8 mouse cellular contexts compared by ENCODE assay signal in the genomic region with DNA sequence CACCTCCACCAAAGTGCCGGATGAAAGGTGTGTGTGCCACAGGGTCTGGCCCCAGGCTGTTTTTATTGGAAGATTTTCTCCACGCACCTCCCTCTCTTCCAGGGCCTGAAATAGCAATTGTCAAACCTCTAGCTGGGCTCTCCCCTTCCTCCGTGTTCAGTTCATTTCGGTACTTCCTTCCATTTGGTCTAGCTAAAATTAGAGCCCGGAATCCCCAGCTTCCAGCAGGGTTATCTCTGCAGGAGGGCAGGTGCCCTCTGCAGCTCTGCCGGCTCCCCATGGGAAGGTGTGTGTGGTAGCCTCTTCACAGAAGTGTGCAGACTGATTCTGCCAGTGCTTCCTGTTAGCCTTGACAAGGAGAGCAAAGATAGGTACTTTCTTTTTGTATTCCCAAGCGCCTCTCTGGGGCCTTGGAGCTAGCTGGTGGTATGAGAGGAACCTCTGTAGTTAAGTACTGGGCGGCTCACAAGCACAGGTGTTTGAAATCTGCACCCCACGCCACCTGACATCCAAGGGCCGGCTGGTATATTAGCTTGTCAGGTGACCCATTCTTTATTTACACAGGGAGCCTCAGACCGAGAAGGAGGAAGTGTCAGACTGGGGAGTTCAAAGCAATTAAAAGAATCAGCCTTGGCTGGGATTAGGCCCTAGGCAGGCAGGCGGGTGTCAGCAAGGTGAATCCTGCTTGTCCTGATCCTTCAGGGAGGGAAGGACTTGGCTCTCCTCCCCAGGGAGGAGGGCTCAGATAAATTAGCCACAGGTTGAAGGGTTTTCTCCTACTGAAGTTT.
DNase-seq lines count a peak whose midpoint lies in the region; ATAC-seq and TF ChIP-seq lines count a peak whose summit lies in the region.

No protein-coding gene starts in this region.

- peak overlapping the region; percentile 84 for H3K4me2 ChIP-seq in hindbrain, embryonic 15.5 days
- peak overlapping the region; percentile 93 for H3K4me2 ChIP-seq in liver, postnatal 0 days (ENCODE audit: low read depth, low read length)
- peak overlapping the region; percentile 98 for H3K4me2 ChIP-seq in stomach, embryonic 16.5 days (ENCODE audit: low read depth, low read length)

- H3K27ac ChIP-seq in hindbrain, embryonic 15.5 days (replicated peaks), result peak overlapping the region; percentile 98; the same call in 1 of the 2 replicates
- H3K27ac ChIP-seq in liver, postnatal 0 days (ENCODE audit: low read depth), result peak overlapping the region; percentile 96
- H3K27ac ChIP-seq in stomach, embryonic 16.5 days (ENCODE audit: low read length), result peak overlapping the region; percentile 94

- H3K9ac ChIP-seq in hindbrain, embryonic 15.5 days, result peak overlapping the region; percentile 83
- peak overlapping the region; percentile 90 for H3K9ac ChIP-seq in liver, postnatal 0 days (replicated peaks)
- H3K9ac ChIP-seq in stomach, embryonic 16.5 days (ENCODE audit: low read length), result peak overlapping the region; percentile 88

- H3K27me3 ChIP-seq in hindbrain, embryonic 15.5 days, result no peaks in the 10 kb centered on the region
- H3K27me3 ChIP-seq in liver, postnatal 0 days (ENCODE audit: insufficient read depth, low read length), result no peaks in the 10 kb centered on the region
- H3K27me3 ChIP-seq in stomach, embryonic 16.5 days (ENCODE audit: control insufficient read depth, insufficient read depth, low read length), result no peaks in the 10 kb centered on the region

- no peaks in the 10 kb centered on the region for H3K36me3 ChIP-seq in hindbrain, embryonic 15.5 days
- H3K36me3 ChIP-seq in liver, postnatal 0 days (replicated peaks; ENCODE audit: insufficient read depth, low read length), result no peaks in the 10 kb centered on the region
- H3K36me3 ChIP-seq in stomach, embryonic 16.5 days (ENCODE audit: control insufficient read depth, insufficient read depth, low read length), result no peaks in the 10 kb centered on the region

- H3K9me3 ChIP-seq in hindbrain, embryonic 15.5 days, result no peaks in the 10 kb centered on the region
- no peaks in the 10 kb centered on the region for H3K9me3 ChIP-seq in liver, postnatal 0 days (ENCODE audit: low read length)
- H3K9me3 ChIP-seq in stomach, embryonic 16.5 days (replicated peaks; ENCODE audit: control insufficient read depth, low read length), result no peaks in the 10 kb centered on the region

- peak; percentile 58 for DNase-seq in kidney, adult 11 months
- no peak for DNase-seq in kidney, postnatal 10 days
- DNase-seq in brain, adult 2 months (ENCODE audit: low read depth, low spot score), result peak; percentile 57
- no peak for DNase-seq in liver, postnatal 0 days
- DNase-seq in layer of hippocampus, postnatal 36 days, result no peak
- no peak for DNase-seq in gastrocnemius, adult 8-10 months (ENCODE audit: low spot score in 2 of 2)

- 14% methylated on average over 12 of the region's 12 CpGs for WGBS in hindbrain, embryonic 15.5 days
- 14% methylated on average over 12 of the region's 12 CpGs for WGBS in liver, postnatal 0 days (ENCODE audit: insufficient replicate concordance)
- 40% methylated on average over 12 of the region's 12 CpGs for WGBS in stomach, embryonic 16.5 days

- peak overlapping the region; percentile 61 for H3K4me3 ChIP-seq in hindbrain, embryonic 15.5 days
- H3K4me3 ChIP-seq in liver, postnatal 0 days (ENCODE audit: low read depth, low read length), result peak overlapping the region; percentile 89
- peak overlapping the region; percentile 74 for H3K4me3 ChIP-seq in stomach, embryonic 16.5 days (replicated peaks; ENCODE audit: low read length)

- TF ChIP-seq CTCF in liver, postnatal 0 days (IDR thresholded peaks at IDR 0.05; ENCODE audit: low read depth), result no peak

- TF ChIP-seq EP300 in liver, postnatal 0 days (IDR thresholded peaks at IDR 0.05; ENCODE audit: low read depth), result no peak

- no peak for ATAC-seq in hindbrain, embryonic 15.5 days (ENCODE audit: low FRiP score, low read depth)
- ATAC-seq in liver, postnatal 0 days, result no peak
- ATAC-seq in stomach, embryonic 16.5 days (ENCODE audit: insufficient read depth, low FRiP score), result peak; percentile 4; the same call in 1 of the 2 replicates

- peaks cover 80% of the 10 kb centered on the region for H3K4me1 ChIP-seq in hindbrain, embryonic 15.5 days (replicated peaks)
- peaks cover 69% of the 10 kb centered on the region for H3K4me1 ChIP-seq in liver, postnatal 0 days (ENCODE audit: insufficient read depth)
- peaks cover 77% of the 10 kb centered on the region for H3K4me1 ChIP-seq in stomach, embryonic 16.5 days (ENCODE audit: control insufficient read depth, insufficient read depth, low read length)

Comparison
In these comparisons a context has a peak if more than half of its experiments do, and no peak if none do; other contexts are left out.
1. DNase-seq: peak in kidney, adult 11 months (single experiment) and brain, adult 2 months (single experiment); none in kidney, postnatal 10 days (single experiment), liver, postnatal 0 days (single experiment), layer of hippocampus, postnatal 36 days (0 of 2) and gastrocnemius, adult 8-10 months (0 of 2).
2. Peak in every context shown above with its lines, with median percentiles within 50 percentile points of each other: H3K27ac ChIP-seq, H3K4me2 ChIP-seq, H3K4me3 ChIP-seq and H3K9ac ChIP-seq.